Mouse (Mus musculus) forebrain, embryonic 11.5 days (tissue): ENCODE data around the gene Nop56. TPM values are rescaled to one million over a fixed set of nuclear protein-coding genes. Genes with fewer than 3 reads are reported as not detected.
A peak's percentile ranks its signal among the peaks of the same experiment; 100 is the strongest.

Experiments
- ATAC-seq: fragments of 200-750 bp; cut with Nextera tagmentation; replicated peaks from 2 replicates; pipeline ENCODE4 v1.8.0; 2017; ENCODE audit warnings: moderate TSS enrichment; ENCODE audit not compliant: low FRiP score
- DNase-seq: peaks from one replicate; pipeline ENCODE4 v3.0.0-alpha.2; 2017; ENCODE audit warnings: low spot score
- H3K27ac ChIP-seq: fragments of 300-500 bp; sonication (generic); 2 replicates; pipeline ENCODE4 v1.5.1; 2014; ENCODE audit warnings: low read depth, low read length
- H3K27me3 ChIP-seq: fragments of 300-500 bp; sonication (generic); 2 replicates; pipeline ENCODE4 v1.6.1; 2014; ENCODE audit warnings: mild to moderate bottlenecking, low read length, mixed read lengths; ENCODE audit not compliant: control insufficient read depth, insufficient read depth
- H3K36me3 ChIP-seq: fragments of 300-500 bp; sonication (generic); 2 replicates; pipeline ENCODE4 v1.6.1; 2014; ENCODE audit warnings: mild to moderate bottlenecking, low read length, moderate library complexity, mixed read lengths; ENCODE audit not compliant: control insufficient read depth, insufficient read depth
- H3K4me1 ChIP-seq: fragments of 300-500 bp; sonication (generic); replicated peaks from 2 replicates; pipeline ENCODE4 v1.6.1; 2014; ENCODE audit warnings: low read length, mixed read lengths; ENCODE audit not compliant: control insufficient read depth, insufficient read depth
- H3K4me2 ChIP-seq: fragments of 300-500 bp; sonication (generic); 2 replicates; pipeline ENCODE4 v1.6.1; 2014; ENCODE audit warnings: low read depth, mild to moderate bottlenecking, low read length, moderate library complexity, mixed read lengths; ENCODE audit not compliant: severe bottlenecking
- H3K4me3 ChIP-seq: fragments of 300-500 bp; sonication (generic); 2 replicates; pipeline ENCODE4 v1.5.1; 2014; ENCODE audit warnings: low read depth, low read length
- H3K9ac ChIP-seq: fragments of 300-500 bp; sonication (generic); 2 replicates; pipeline ENCODE4 v1.6.1; 2014; ENCODE audit warnings: low read length
- H3K9me3 ChIP-seq: fragments of 300-500 bp; sonication (generic); 2 replicates; pipeline ENCODE4 v1.6.1; 2016; ENCODE audit warnings: low read length, mixed read lengths; ENCODE audit not compliant: control insufficient read depth
- WGBS: fragments of 180-500 bp; shearing (Covaris S2); extraction: QIAGEN DNeasy Blood & Tissue Kit; methylation state at CpG from one replicate; pipeline ENCODE4 v1.1.7; 2014; 5-methylcytosine and 5-hydroxymethylcytosine counted together
- polyA plus RNA-seq: library from polyadenylated mRNA; unstranded; fragments of >200 nt; fragmentation: Nextera tagmentation; extraction: Ambion mirVana; gene quantifications from 2 replicates; pipeline ENCODE4 v1.2.1, GENCODE M21; 2014

The Nop56 gene
- 375 and 381 TPM in 2 replicates for polyA plus RNA-seq

GRCm38 (mm10) chr2:130274149-130274861 is at the start of gene Nop56:
TSS of gene Nop56 (plus strand) at chr2:130274430.
- H3K4me2 ChIP-seq, result peak within 1 kb of the TSS; percentile 85
- peak within 1 kb of the TSS; percentile 99 for H3K9ac ChIP-seq
- DNase-seq, result peak; percentile 100
- peak within 1 kb of the TSS; percentile 92 for H3K4me3 ChIP-seq
- WGBS, result under 1% methylated on average over 68 of the region's 68 CpGs
- H3K27me3 ChIP-seq, result no peaks in the 10 kb centered on the region
- H3K27ac ChIP-seq, result peak within 1 kb of the TSS; percentile 87
- H3K36me3 ChIP-seq, result peaks cover 25% of the 10 kb centered on the region
- H3K9me3 ChIP-seq, result no peaks in the 10 kb centered on the region; the same call in 1 of the 2 replicates
- ATAC-seq, result peak; percentile 97
- peaks cover 11% of the 10 kb centered on the region for H3K4me1 ChIP-seq

- WGBS, result 48% methylated on average over 9 of the region's 9 CpGs
- DNase-seq (no peak), ATAC-seq (no peak)
- H3K4me1 ChIP-seq, result no peaks in the 10 kb centered on the region
- H3K27me3 ChIP-seq, result no peaks in the 10 kb centered on the region
- H3K4me3 ChIP-seq, result no peak overlapping the region
- H3K27ac ChIP-seq, result no peak overlapping the region
- H3K36me3 ChIP-seq, result no peaks in the 10 kb centered on the region
- H3K9me3 ChIP-seq, result no peaks in the 10 kb centered on the region
- H3K9ac ChIP-seq, result no peak overlapping the region
- H3K4me2 ChIP-seq, result no peak overlapping the region
These were observed 27.3 kb upstream of the Nop56 start for GRCm38 (mm10) chr2:130246912-130247311.

GRCm38 (mm10) chr2:130248226-130248625 is 26.0 kb upstream of the Nop56 start:
- Histone ChIP-seq H3K9me3 (no peaks in the 10 kb centered on the region), H3K4me3 (no peak overlapping the region), H3K27ac (no peak overlapping the region), H3K36me3 (no peaks in the 10 kb centered on the region), H3K9ac (no peak overlapping the region), H3K4me1 (no peaks in the 10 kb centered on the region), H3K27me3 (no peaks in the 10 kb centered on the region), H3K4me2 (no peak overlapping the region)
- no peak for ATAC-seq
- 81% methylated on average over 7 of the region's 7 CpGs for WGBS
- DNase-seq, result no peak

- H3K36me3 ChIP-seq, result no peaks in the 10 kb centered on the region
- no peak for DNase-seq
- no peaks in the 10 kb centered on the region for H3K27me3 ChIP-seq
- H3K4me2 ChIP-seq, result no peak overlapping the region
- 93% methylated on average over 4 of the region's 4 CpGs for WGBS
- no peaks in the 10 kb centered on the region for H3K4me1 ChIP-seq
- no peak overlapping the region for H3K9ac ChIP-seq
- no peak overlapping the region for H3K27ac ChIP-seq
- H3K9me3 ChIP-seq, result no peaks in the 10 kb centered on the region
- ATAC-seq, result no peak
- no peak overlapping the region for H3K4me3 ChIP-seq
These were observed 17.5 kb upstream of the Nop56 start for GRCm38 (mm10) chr2:130256762-130257161.

GRCm38 (mm10) chr2:130260822-130261221 is 13.4 kb upstream of the Nop56 start:
- Histone ChIP-seq H3K4me3 (no peak overlapping the region), H3K27me3 (no peaks in the 10 kb centered on the region), H3K27ac (no peak overlapping the region), H3K4me2 (no peak overlapping the region), H3K4me1 (no peaks in the 10 kb centered on the region), H3K36me3 (no peaks in the 10 kb centered on the region), H3K9ac (no peak overlapping the region), H3K9me3 (no peaks in the 10 kb centered on the region)
- 85% methylated on average over 4 of the region's 4 CpGs for WGBS
- no peak for DNase-seq
- ATAC-seq, result no peak

GRCm38 (mm10) chr2:130261914-130262313 is 12.3 kb upstream of the Nop56 start:
- no peaks in the 10 kb centered on the region for H3K27me3 ChIP-seq
- H3K4me1 ChIP-seq, result no peaks in the 10 kb centered on the region
- DNase-seq (no peak), ATAC-seq (no peak)
- no peak overlapping the region for H3K4me2 ChIP-seq
- no peak overlapping the region for H3K4me3 ChIP-seq
- no peak overlapping the region for H3K27ac ChIP-seq
- H3K9ac ChIP-seq, result no peak overlapping the region
- 86% methylated on average over 2 of the region's 2 CpGs for WGBS
- H3K9me3 ChIP-seq, result no peaks in the 10 kb centered on the region
- H3K36me3 ChIP-seq, result no peaks in the 10 kb centered on the region

- Histone ChIP-seq H3K4me2 (no peak overlapping the region), H3K4me3 (no peak overlapping the region), H3K9me3 (no peaks in the 10 kb centered on the region), H3K27ac (no peak overlapping the region), H3K36me3 (no peaks in the 10 kb centered on the region), H3K27me3 (no peaks in the 10 kb centered on the region), H3K9ac (no peak overlapping the region), H3K4me1 (no peaks in the 10 kb centered on the region)
- DNase-seq (no peak), ATAC-seq (no peak)
- 83% methylated on average over 2 of the region's 2 CpGs for WGBS
These were observed 11.8 kb upstream of the Nop56 start for GRCm38 (mm10) chr2:130262398-130262797.

- H3K27ac ChIP-seq, result no peak overlapping the region
- WGBS, result 100% methylated on average over 1 of the region's 1 CpGs
- no peak overlapping the region for H3K4me2 ChIP-seq
- ATAC-seq, result no peak
- H3K9me3 ChIP-seq, result no peaks in the 10 kb centered on the region
- no peak overlapping the region for H3K9ac ChIP-seq
- H3K4me1 ChIP-seq, result no peaks in the 10 kb centered on the region
- no peak overlapping the region for H3K4me3 ChIP-seq
- H3K36me3 ChIP-seq, result no peaks in the 10 kb centered on the region
- no peak for DNase-seq
- no peaks in the 10 kb centered on the region for H3K27me3 ChIP-seq
These were observed 8.7 kb upstream of the Nop56 start for GRCm38 (mm10) chr2:130265520-130265919.

- ATAC-seq, result no peak
- no peak overlapping the region for H3K4me2 ChIP-seq
- no peaks in the 10 kb centered on the region for H3K27me3 ChIP-seq
- 75% methylated on average over 7 of the region's 7 CpGs for WGBS
- no peak for DNase-seq
- no peaks in the 10 kb centered on the region for H3K36me3 ChIP-seq
- H3K27ac ChIP-seq, result no peak overlapping the region
- no peaks in the 10 kb centered on the region for H3K4me1 ChIP-seq
- no peak overlapping the region for H3K9ac ChIP-seq
- H3K9me3 ChIP-seq, result no peaks in the 10 kb centered on the region
- no peak overlapping the region for H3K4me3 ChIP-seq
These were observed 6.2 kb upstream of the Nop56 start for GRCm38 (mm10) chr2:130268074-130268473.
